Mouse (Mus musculus) hindbrain, embryonic 11.5 days (tissue): ENCODE results near the gene Gars. TPM values are rescaled to one million over a fixed set of nuclear protein-coding genes. Genes with fewer than 3 reads are reported as not detected.
A peak's percentile ranks its signal among the peaks of the same experiment; 100 is the strongest.

ENCODE experiments used
- ATAC-seq: fragments of 200-750 bp; cut with Nextera tagmentation; 2 replicates; pipeline ENCODE4 v1.8.0; 2017; ENCODE audit warnings: mild to moderate bottlenecking, moderate TSS enrichment, moderate library complexity; ENCODE audit not compliant: low FRiP score
- DNase-seq: peaks from one replicate; pipeline ENCODE4 v3.0.0-alpha.2; 2015; ENCODE audit warnings: low spot score
- H3K27ac ChIP-seq: fragments of 300-500 bp; sonication (generic); 2 replicates; pipeline ENCODE4 v1.5.1; 2014; ENCODE audit warnings: mild to moderate bottlenecking, low read depth, low read length
- H3K27me3 ChIP-seq: fragments of 300-500 bp; sonication (generic); 2 replicates; pipeline ENCODE4 v1.6.1; 2014; ENCODE audit warnings: mild to moderate bottlenecking, low read length, moderate library complexity, mixed read lengths; ENCODE audit not compliant: control insufficient read depth, insufficient read depth
- H3K36me3 ChIP-seq: fragments of 300-500 bp; sonication (generic); 2 replicates; pipeline ENCODE4 v1.6.1; 2014; ENCODE audit warnings: mild to moderate bottlenecking, low read length, moderate library complexity, mixed read lengths; ENCODE audit not compliant: control insufficient read depth, insufficient read depth
- H3K4me1 ChIP-seq: fragments of 300-500 bp; sonication (generic); replicated peaks from 2 replicates; pipeline ENCODE4 v1.6.1; 2014; ENCODE audit warnings: low read length, mixed read lengths; ENCODE audit not compliant: control insufficient read depth, insufficient read depth
- H3K4me2 ChIP-seq: fragments of 300-500 bp; sonication (generic); replicated peaks from 2 replicates; pipeline ENCODE4 v1.6.1; 2014; ENCODE audit warnings: mild to moderate bottlenecking, low read depth, low read length
- H3K4me3 ChIP-seq: fragments of 300-500 bp; sonication (generic); 2 replicates; pipeline ENCODE4 v1.5.1; 2014; ENCODE audit warnings: low read depth, low read length
- H3K9ac ChIP-seq: fragments of 300-500 bp; sonication (generic); 2 replicates; pipeline ENCODE4 v1.6.1; 2014; ENCODE audit warnings: low read depth, low read length
- H3K9me3 ChIP-seq: fragments of 300-500 bp; sonication (generic); 2 replicates; pipeline ENCODE4 v1.6.1; 2016; ENCODE audit warnings: low read length; ENCODE audit not compliant: control insufficient read depth
- WGBS: fragments of 180-500 bp; shearing (Covaris S2); extraction: QIAGEN DNeasy Blood & Tissue Kit; methylation state at CpG from one replicate; pipeline ENCODE4 v1.1.7; 2014; 5-methylcytosine and 5-hydroxymethylcytosine counted together
- polyA plus RNA-seq: library from polyadenylated mRNA; unstranded; fragments of >200 nt; fragmentation: Nextera tagmentation; extraction: Ambion mirVana; gene quantifications from 2 replicates; pipeline ENCODE4 v1.2.1, GENCODE M21; 2014

Gene Gars
- polyA plus RNA-seq, 1 experiment from 2014 or later, result 214 TPM

DNA sequence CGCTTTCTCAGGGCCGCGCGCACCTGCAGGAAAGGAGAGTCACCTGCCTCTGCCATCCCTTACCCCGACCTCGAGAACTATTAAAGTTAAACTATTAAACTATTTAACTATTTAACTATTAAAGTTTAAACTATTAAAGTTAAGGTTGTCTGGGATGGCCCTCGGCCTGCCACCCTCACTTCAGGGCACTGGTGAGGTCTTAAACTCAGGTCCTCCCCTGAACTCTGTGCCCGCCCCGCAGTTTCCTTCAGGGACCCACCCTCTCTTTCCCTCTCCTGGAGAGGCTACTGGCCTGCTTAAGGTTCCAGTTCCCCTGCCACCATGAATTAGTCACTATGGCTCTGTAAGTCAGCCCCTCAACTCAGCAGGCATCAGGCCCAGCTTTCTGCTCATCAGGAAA, 53.6 kb downstream of the Gars start:
- H3K9me3 ChIP-seq, result no peaks in the 10 kb centered on the region
- H3K9ac ChIP-seq, result no peak overlapping the region
- 91% methylated on average over 9 of the region's 9 CpGs for WGBS
- no peaks in the 10 kb centered on the region for H3K27me3 ChIP-seq
- no peak for ATAC-seq
- H3K4me1 ChIP-seq, result no peaks in the 10 kb centered on the region
- H3K4me2 ChIP-seq, result no peak overlapping the region
- H3K4me3 ChIP-seq, result no peak overlapping the region
- DNase-seq, result no peak
- no peak overlapping the region for H3K27ac ChIP-seq
- H3K36me3 ChIP-seq, result no peaks in the 10 kb centered on the region

DNA sequence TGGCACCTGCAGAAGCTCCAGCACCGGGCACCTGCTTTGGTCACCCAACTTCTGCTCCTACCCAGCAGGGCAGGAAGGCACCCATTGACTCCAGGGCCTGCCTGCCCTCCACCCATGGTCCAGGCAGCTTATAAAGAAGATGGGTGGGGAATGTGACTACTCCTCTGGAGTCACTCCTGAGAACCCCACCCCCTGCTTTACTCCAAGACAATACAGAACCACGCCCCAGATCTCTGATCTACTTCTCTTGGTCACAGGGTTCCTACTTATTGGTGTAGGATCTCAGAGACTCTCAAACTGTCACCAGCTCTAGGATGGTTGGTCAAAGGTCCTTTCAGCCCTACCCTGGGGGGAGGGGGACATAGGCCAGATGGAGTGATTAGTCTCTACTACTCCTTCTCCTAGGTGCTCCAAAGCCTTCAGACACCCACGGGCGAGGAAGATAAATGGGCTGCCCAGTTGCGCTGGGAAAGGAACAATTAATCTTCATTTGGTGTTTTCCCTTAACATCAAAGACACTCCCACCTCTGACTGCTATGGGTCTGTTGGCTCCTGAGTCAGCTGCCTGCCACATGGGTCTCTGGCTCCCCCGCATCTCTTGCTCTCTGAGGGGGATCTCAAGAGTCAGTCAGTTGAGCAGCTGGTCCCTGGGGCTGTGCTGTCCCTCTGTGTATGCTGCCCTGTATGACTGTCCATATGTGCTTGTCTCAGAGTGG, 55.8 kb downstream of the Gars start:
- Histone ChIP-seq H3K4me1 (no peaks in the 10 kb centered on the region), H3K9ac (no peak overlapping the region), H3K4me2 (no peak overlapping the region), H3K27ac (no peak overlapping the region), H3K27me3 (no peaks in the 10 kb centered on the region), H3K9me3 (no peaks in the 10 kb centered on the region), H3K4me3 (no peak overlapping the region), H3K36me3 (no peaks in the 10 kb centered on the region)
- WGBS, result 65% methylated on average over 6 of the region's 6 CpGs
- peak; percentile 91 for ATAC-seq
- peak; percentile 39 for DNase-seq

DNA sequence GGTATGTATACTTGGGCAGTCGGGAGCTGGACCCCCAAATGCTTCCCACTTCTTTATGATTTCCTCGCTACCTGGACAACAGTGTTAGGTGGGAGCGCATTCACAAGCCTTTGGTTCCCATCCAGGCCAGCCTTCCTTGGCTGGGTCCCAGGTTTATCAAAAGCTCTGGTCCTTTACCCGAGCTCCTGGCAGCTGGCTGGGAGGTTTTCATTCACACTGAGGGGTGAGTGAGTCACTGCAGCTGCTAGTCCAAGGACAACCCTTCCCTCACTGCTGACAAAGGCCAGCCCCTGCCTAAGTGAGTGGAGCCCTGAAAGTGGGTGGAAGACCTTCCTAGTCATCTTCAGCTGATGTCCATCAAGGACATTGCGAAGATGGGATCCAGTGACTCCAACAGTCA, 60.2 kb downstream of the Gars start:
- Histone ChIP-seq H3K27me3 (no peaks in the 10 kb centered on the region), H3K9ac (no peak overlapping the region), H3K9me3 (no peaks in the 10 kb centered on the region), H3K27ac (no peak overlapping the region), H3K4me2 (no peak overlapping the region), H3K4me1 (no peaks in the 10 kb centered on the region; the same call in 1 of the 2 replicates), H3K36me3 (no peaks in the 10 kb centered on the region), H3K4me3 (no peak overlapping the region)
- WGBS, result 92% methylated on average over 5 of the region's 5 CpGs
- DNase-seq, result no peak
- ATAC-seq, result no peak

DNA sequence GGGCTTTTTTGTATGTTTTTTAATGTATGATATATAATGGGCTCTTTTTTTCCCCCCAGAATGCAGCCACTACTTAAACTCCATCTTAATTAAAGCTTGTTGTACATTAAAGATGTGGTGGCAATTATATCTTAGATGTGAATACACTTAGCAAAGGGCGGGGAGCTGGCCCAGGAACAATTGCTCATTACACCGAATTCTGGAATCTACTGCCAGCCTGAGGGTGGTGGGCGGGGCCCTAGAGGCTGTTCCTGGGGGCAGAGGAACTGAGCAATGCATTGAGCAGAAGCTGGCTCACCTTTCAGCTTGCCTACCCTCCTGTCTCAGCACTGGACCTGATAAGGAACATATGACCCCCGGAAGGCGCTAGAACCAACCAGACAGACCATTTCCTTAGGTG, 60.8 kb downstream of the Gars start:
- no peaks in the 10 kb centered on the region for H3K36me3 ChIP-seq
- no peaks in the 10 kb centered on the region; the same call in 1 of the 2 replicates for H3K4me1 ChIP-seq
- 87% methylated on average over 5 of the region's 5 CpGs for WGBS
- H3K4me2 ChIP-seq, result no peak overlapping the region
- ATAC-seq (no peak), DNase-seq (no peak)
- H3K4me3 ChIP-seq, result no peak overlapping the region
- no peak overlapping the region for H3K9ac ChIP-seq
- H3K27ac ChIP-seq, result no peak overlapping the region
- H3K27me3 ChIP-seq, result no peaks in the 10 kb centered on the region
- H3K9me3 ChIP-seq, result no peaks in the 10 kb centered on the region

DNA sequence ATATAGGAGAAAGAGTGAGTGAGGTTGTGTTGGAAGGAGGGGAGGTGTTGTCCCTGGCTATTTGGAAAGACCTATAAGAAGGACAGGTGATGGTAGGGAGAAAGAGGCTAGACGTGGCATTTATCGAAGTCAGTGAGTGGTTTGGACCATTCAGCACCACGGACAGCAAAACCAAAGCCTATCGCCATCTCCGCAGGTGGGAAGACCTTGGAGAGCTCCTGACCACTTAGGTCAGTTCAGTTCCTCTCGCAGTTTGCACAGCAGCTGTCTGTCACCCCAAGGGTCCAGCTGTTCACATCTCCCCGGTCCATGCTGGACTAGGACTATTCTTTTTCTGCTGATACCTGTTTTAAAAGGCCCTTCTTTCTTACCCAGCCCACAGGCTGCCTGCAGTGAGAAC, 70.6 kb downstream of the Gars start:
- H3K9me3 ChIP-seq, result no peaks in the 10 kb centered on the region
- WGBS, result 16% methylated on average over 7 of the region's 7 CpGs
- no peaks in the 10 kb centered on the region for H3K27me3 ChIP-seq
- H3K9ac ChIP-seq, result no peak overlapping the region
- no peak overlapping the region for H3K27ac ChIP-seq
- no peak overlapping the region for H3K4me3 ChIP-seq
- no peak overlapping the region for H3K4me2 ChIP-seq
- no peak for ATAC-seq
- H3K4me1 ChIP-seq, result no peaks in the 10 kb centered on the region
- peak; percentile 64 for DNase-seq
- H3K36me3 ChIP-seq, result no peaks in the 10 kb centered on the region

DNA sequence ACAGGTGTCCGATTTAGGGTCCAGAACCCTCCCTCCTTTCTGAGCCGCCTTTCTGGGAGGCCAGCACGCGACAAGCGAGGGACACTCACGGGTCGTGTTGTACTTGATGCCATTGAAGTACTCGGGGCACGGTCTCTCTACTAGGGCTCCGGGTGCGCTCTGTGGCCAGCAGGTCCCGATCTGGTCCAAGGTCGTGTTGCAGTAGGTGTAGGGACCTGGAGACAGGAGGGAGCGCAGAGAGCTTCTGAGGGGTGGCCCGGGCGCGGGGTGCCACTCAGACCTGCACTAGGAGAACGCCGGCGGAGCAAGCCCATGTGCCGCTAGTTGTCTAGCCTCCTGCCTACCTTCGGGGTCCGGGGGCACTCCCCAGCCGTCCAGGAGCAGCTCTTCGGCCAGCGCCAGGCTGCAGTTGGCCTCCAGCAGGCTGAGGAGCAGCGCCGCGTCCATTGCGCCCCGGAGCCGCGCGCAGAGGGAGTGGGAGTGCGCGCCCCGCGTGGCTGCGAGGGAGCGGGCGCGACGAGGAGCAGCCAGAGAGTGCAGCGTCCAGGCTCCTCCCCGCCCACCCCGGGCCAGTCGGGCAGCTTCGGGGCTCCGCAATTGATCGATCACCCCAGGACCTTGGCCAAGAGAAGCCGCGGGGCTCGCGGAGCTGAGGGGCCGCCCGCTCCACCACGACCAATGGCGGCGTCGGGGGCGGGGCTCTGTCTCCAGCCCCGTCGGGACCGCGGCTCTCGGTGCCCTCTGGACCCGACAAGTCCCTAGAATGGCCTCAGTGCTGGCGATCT, 79.7 kb downstream of the Gars start:
- Histone ChIP-seq H3K9me3 (no peaks in the 10 kb centered on the region), H3K4me3 (peak overlapping the region; percentile 50), H3K9ac (peak overlapping the region; percentile 36; the same call in 1 of the 2 replicates), H3K27ac (no peak overlapping the region), H3K36me3 (no peaks in the 10 kb centered on the region), H3K27me3 (peaks cover 41% of the 10 kb centered on the region), H3K4me2 (peak overlapping the region; percentile 89), H3K4me1 (peaks cover 5% of the 10 kb centered on the region; the same call in 1 of the 2 replicates)
- DNase-seq (peak; percentile 58), ATAC-seq (peak; percentile 65)
- WGBS, result 1% methylated on average over 55 of the region's 68 CpGs

DNA sequence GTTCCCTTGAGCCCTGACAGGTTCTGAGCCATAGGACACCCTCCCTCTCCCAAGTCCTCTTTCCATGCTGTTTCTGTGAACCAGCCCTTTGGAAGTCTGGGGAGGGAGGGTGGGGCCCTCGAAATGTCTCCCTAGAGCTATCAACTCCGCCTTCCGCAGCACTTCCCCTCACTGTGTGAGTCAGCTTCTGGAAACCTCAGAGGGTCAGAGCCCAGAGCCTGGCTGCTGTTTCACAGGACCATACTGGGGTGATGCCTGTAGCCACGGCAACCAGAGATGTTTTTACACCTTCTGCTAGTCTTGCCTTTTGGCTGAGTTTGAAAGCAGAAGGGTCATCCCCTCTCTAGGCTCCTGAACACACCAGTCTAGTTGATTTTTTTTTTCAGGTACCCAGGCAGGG, 85.2 kb downstream of the Gars start:
- Histone ChIP-seq H3K9me3 (no peaks in the 10 kb centered on the region), H3K36me3 (no peaks in the 10 kb centered on the region), H3K27ac (no peak overlapping the region), H3K4me1 (no peaks in the 10 kb centered on the region), H3K4me2 (no peak overlapping the region), H3K4me3 (no peak overlapping the region), H3K9ac (no peak overlapping the region), H3K27me3 (peaks cover 11% of the 10 kb centered on the region; the same call in 1 of the 2 replicates)
- DNase-seq (no peak), ATAC-seq (no peak)
- 54% methylated on average over 4 of the region's 4 CpGs for WGBS

DNA sequence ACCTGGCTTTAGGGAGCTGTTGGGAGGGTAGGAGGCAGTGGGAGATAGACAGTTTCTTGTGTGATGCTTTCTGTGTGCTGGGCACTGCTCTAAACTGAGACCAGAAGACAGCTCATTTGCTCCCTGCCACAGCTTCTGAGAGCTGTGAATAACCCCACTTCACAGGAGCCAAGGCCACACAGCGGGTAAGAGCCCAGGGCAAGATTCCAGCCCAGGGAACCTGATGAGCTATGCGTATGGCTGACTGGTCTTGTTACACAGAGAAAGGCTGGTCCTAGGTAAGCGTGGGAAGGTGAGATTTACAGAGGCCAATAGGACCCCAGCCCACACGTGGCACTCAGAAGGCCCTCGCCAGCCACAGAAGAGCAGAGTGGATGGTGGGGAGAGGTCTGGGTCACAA, 88.8 kb downstream of the Gars start:
- Histone ChIP-seq H3K9me3 (no peaks in the 10 kb centered on the region), H3K4me1 (no peaks in the 10 kb centered on the region), H3K27me3 (no peaks in the 10 kb centered on the region), H3K4me3 (no peak overlapping the region), H3K36me3 (no peaks in the 10 kb centered on the region), H3K9ac (no peak overlapping the region), H3K27ac (no peak overlapping the region), H3K4me2 (no peak overlapping the region)
- DNase-seq (no peak), ATAC-seq (no peak)
- 79% methylated on average over 5 of the region's 5 CpGs for WGBS

DNA sequence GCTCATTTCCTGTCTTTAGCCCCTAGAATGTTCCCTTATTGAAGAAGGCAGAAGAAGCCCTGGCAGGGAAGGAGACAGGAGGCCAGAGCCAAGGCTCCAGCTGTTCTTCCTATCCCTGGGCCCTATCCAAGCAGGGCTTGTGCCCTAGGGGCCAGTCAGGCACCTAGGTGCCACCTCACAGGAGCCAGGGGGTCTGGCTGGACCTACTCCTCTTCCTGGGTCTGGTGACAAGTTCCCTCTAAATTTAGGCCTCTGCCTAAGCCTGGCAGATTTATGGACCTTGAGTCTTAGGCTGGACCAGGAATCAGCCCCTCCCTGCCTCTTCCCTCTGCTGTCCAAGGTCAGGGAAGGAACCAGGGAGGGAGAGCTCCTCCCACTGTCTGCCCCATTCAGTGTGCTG, 90.6 kb downstream of the Gars start:
- Histone ChIP-seq H3K4me1 (no peaks in the 10 kb centered on the region), H3K4me2 (no peak overlapping the region), H3K4me3 (no peak overlapping the region), H3K9ac (no peak overlapping the region), H3K9me3 (no peaks in the 10 kb centered on the region), H3K36me3 (no peaks in the 10 kb centered on the region), H3K27ac (no peak overlapping the region), H3K27me3 (no peaks in the 10 kb centered on the region)
- DNase-seq (no peak), ATAC-seq (no peak)
